Mouse (Mus musculus) cerebellum, adult 2 months (tissue): ENCODE data around the gene Nppb.

ENCODE experiments used
- CTCF ChIP-seq: fragments of 200-500 bp; IDR thresholded peaks from 2 replicates; pipeline ENCODE4 v1.5.1; 2011; ENCODE audit warnings: low read depth, mild to moderate bottlenecking, control low read depth, low read length, moderate library complexity, borderline replicate concordance; ENCODE audit not compliant: insufficient read depth
- POLR2A ChIP-seq: fragments of 200-500 bp; IDR thresholded peaks from 2 replicates; pipeline ENCODE4 v1.6.1; 2011; ENCODE audit warnings: low read length, control low read depth, borderline replicate concordance; ENCODE audit not compliant: insufficient read depth

GRCm38 (mm10) chr4:147938148-147939096 is 47.2 kb upstream of the Nppb start:
- TF ChIP-seq CTCF, result no peak
- no peak for TF ChIP-seq POLR2A
